Mouse (Mus musculus) hindbrain, embryonic 15.5 days (tissue): Measurements from ENCODE around the gene Slain2. TPM values are rescaled to one million over a fixed set of nuclear protein-coding genes. Genes with fewer than 3 reads are reported as not detected.

Experiments
- ATAC-seq: fragments of 200-750 bp; cut with Nextera tagmentation; 2 replicates; pipeline ENCODE4 v1.8.0; 2017; ENCODE audit warnings: low read depth, moderate number of reproducible peaks, moderate TSS enrichment; ENCODE audit not compliant: low FRiP score
- H3K27ac ChIP-seq: fragments of 300-500 bp; sonication (generic); replicated peaks from 2 replicates; pipeline ENCODE4 v1.5.1; 2015; ENCODE audit warnings: mild to moderate bottlenecking, inconsistent platforms
- H3K27me3 ChIP-seq: fragments of 300-500 bp; sonication (generic); 2 replicates; pipeline ENCODE4 v1.6.1; 2015; ENCODE audit warnings: control low read depth, inconsistent platforms
- H3K36me3 ChIP-seq: fragments of 300-500 bp; sonication (generic); 2 replicates; pipeline ENCODE4 v1.6.1; 2015; ENCODE audit warnings: control low read depth, inconsistent platforms
- H3K4me1 ChIP-seq: fragments of 300-500 bp; sonication (generic); replicated peaks from 2 replicates; pipeline ENCODE4 v1.6.1; 2015; ENCODE audit warnings: control low read depth, inconsistent platforms
- H3K4me2 ChIP-seq: fragments of 300-500 bp; sonication (generic); 2 replicates; pipeline ENCODE4 v1.6.1; 2015; ENCODE audit warnings: moderate library complexity, mild to moderate bottlenecking, inconsistent platforms
- H3K4me3 ChIP-seq: fragments of 300-500 bp; sonication (generic); 2 replicates; pipeline ENCODE4 v1.5.1; 2015; ENCODE audit warnings: mild to moderate bottlenecking, inconsistent platforms
- H3K9ac ChIP-seq: fragments of 300-500 bp; sonication (generic); 2 replicates; pipeline ENCODE4 v1.6.1; 2015; ENCODE audit warnings: inconsistent platforms
- H3K9me3 ChIP-seq: fragments of 300-500 bp; sonication (generic); 2 replicates; pipeline ENCODE4 v1.6.1; 2016; ENCODE audit warnings: control low read depth, inconsistent platforms
- WGBS: fragments of 180-500 bp; shearing (Covaris S2); methylation state at CpG from one replicate; pipeline ENCODE4 v1.1.7; 2015; 5-methylcytosine and 5-hydroxymethylcytosine counted together
- polyA plus RNA-seq: library from polyadenylated mRNA; unstranded; fragments of >200 nt; fragmentation: Nextera tagmentation; extraction: Ambion mirVana; gene quantifications from 2 replicates; pipeline ENCODE4 v1.2.1, GENCODE M21; 2015

Gene Slain2
- polyA plus RNA-seq, 1 experiment from 2014 or later, result 16.0 TPM

- WGBS, result 80% methylated on average over 3 of the region's 3 CpGs
- Histone ChIP-seq H3K9ac (no peak overlapping the region), H3K27me3 (no peaks in the 10 kb centered on the region), H3K4me1 (no peaks in the 10 kb centered on the region; the same call in 1 of the 2 replicates), H3K4me2 (no peak overlapping the region), H3K4me3 (no peak overlapping the region), H3K36me3 (no peaks in the 10 kb centered on the region), H3K27ac (no peak overlapping the region), H3K9me3 (no peaks in the 10 kb centered on the region)
- ATAC-seq, result no peak
Observed at GRCm38 (mm10) chr5:72883706-72884105, 30.4 kb upstream of the Slain2 start.

GRCm38 (mm10) chr5:72886458-72887222, 27.5 kb upstream of the Slain2 start:
- H3K9ac ChIP-seq, result no peak overlapping the region
- no peak overlapping the region for H3K27ac ChIP-seq
- no peak overlapping the region for H3K4me3 ChIP-seq
- WGBS, result 65% methylated on average over 19 of the region's 19 CpGs
- H3K9me3 ChIP-seq, result no peaks in the 10 kb centered on the region
- no peak for ATAC-seq
- H3K4me2 ChIP-seq, result no peak overlapping the region
- H3K27me3 ChIP-seq, result no peaks in the 10 kb centered on the region
- no peaks in the 10 kb centered on the region for H3K4me1 ChIP-seq
- H3K36me3 ChIP-seq, result no peaks in the 10 kb centered on the region

GRCm38 (mm10) chr5:72888260-72888659, 25.8 kb upstream of the Slain2 start:
- Histone ChIP-seq H3K27me3 (no peaks in the 10 kb centered on the region), H3K9ac (no peak overlapping the region)
- 87% methylated on average over 7 of the region's 7 CpGs for WGBS

GRCm38 (mm10) chr5:72891534-72891933, 22.6 kb upstream of the Slain2 start:
- 4% methylated on average over 12 of the region's 12 CpGs for WGBS
- Histone ChIP-seq H3K4me1 (no peaks in the 10 kb centered on the region), H3K4me2 (no peak overlapping the region), H3K27me3 (no peaks in the 10 kb centered on the region), H3K4me3 (no peak overlapping the region), H3K9me3 (no peaks in the 10 kb centered on the region), H3K36me3 (no peaks in the 10 kb centered on the region), H3K9ac (no peak overlapping the region), H3K27ac (no peak overlapping the region)
- no peak; the same call in 1 of the 2 replicates for ATAC-seq

More at GRCm38 (mm10) chr5:72888260-72888659, 25.8 kb upstream of the Slain2 start:
- no peak overlapping the region for H3K4me2 ChIP-seq
- no peak for ATAC-seq
- H3K9me3 ChIP-seq, result no peaks in the 10 kb centered on the region
- no peak overlapping the region for H3K27ac ChIP-seq
- H3K36me3 ChIP-seq, result no peaks in the 10 kb centered on the region
- H3K4me3 ChIP-seq, result no peak overlapping the region
- no peaks in the 10 kb centered on the region for H3K4me1 ChIP-seq

- Histone ChIP-seq H3K9me3 (no peaks in the 10 kb centered on the region), H3K36me3 (no peaks in the 10 kb centered on the region), H3K4me1 (no peaks in the 10 kb centered on the region), H3K27me3 (no peaks in the 10 kb centered on the region), H3K4me2 (no peak overlapping the region), H3K4me3 (no peak overlapping the region), H3K9ac (no peak overlapping the region), H3K27ac (no peak overlapping the region)
- ATAC-seq, result no peak
- 51% methylated on average over 5 of the region's 5 CpGs for WGBS
Observed at GRCm38 (mm10) chr5:72893987-72894386, 20.1 kb upstream of the Slain2 start.

- H3K4me2 ChIP-seq, result no peak overlapping the region
- H3K36me3 ChIP-seq, result no peaks in the 10 kb centered on the region
- no peak overlapping the region for H3K27ac ChIP-seq
- ATAC-seq, result no peak
- WGBS, result 92% methylated on average over 11 of the region's 11 CpGs
- H3K4me1 ChIP-seq, result no peaks in the 10 kb centered on the region
- H3K9ac ChIP-seq, result no peak overlapping the region
- H3K27me3 ChIP-seq, result no peaks in the 10 kb centered on the region
- no peaks in the 10 kb centered on the region for H3K9me3 ChIP-seq
- no peak overlapping the region for H3K4me3 ChIP-seq
Observed at GRCm38 (mm10) chr5:72895261-72895660, 18.8 kb upstream of the Slain2 start.

GRCm38 (mm10) chr5:72896478-72897279, 17.4 kb upstream of the Slain2 start:
- no peaks in the 10 kb centered on the region for H3K27me3 ChIP-seq
- no peak overlapping the region for H3K9ac ChIP-seq
- H3K9me3 ChIP-seq, result no peaks in the 10 kb centered on the region
- H3K36me3 ChIP-seq, result no peaks in the 10 kb centered on the region
- H3K4me1 ChIP-seq, result no peaks in the 10 kb centered on the region
- no peak for ATAC-seq
- H3K27ac ChIP-seq, result no peak overlapping the region
- no peak overlapping the region for H3K4me2 ChIP-seq
- no peak overlapping the region for H3K4me3 ChIP-seq
- 77% methylated on average over 18 of the region's 18 CpGs for WGBS

- 69% methylated on average over 6 of the region's 6 CpGs for WGBS
- no peaks in the 10 kb centered on the region for H3K27me3 ChIP-seq
- H3K9me3 ChIP-seq, result no peaks in the 10 kb centered on the region
- ATAC-seq, result no peak
- no peak overlapping the region for H3K9ac ChIP-seq
- H3K27ac ChIP-seq, result no peak overlapping the region
- no peaks in the 10 kb centered on the region for H3K36me3 ChIP-seq
- no peak overlapping the region for H3K4me2 ChIP-seq
- no peak overlapping the region for H3K4me3 ChIP-seq
- H3K4me1 ChIP-seq, result no peaks in the 10 kb centered on the region
Observed at GRCm38 (mm10) chr5:72897998-72898397, 16.1 kb upstream of the Slain2 start.

- Histone ChIP-seq H3K27me3 (no peaks in the 10 kb centered on the region), H3K36me3 (no peaks in the 10 kb centered on the region), H3K27ac (no peak overlapping the region), H3K4me2 (no peak overlapping the region), H3K9ac (no peak overlapping the region), H3K4me1 (no peaks in the 10 kb centered on the region), H3K4me3 (no peak overlapping the region), H3K9me3 (no peaks in the 10 kb centered on the region)
- 94% methylated on average over 8 of the region's 8 CpGs for WGBS
- no peak for ATAC-seq
Observed at GRCm38 (mm10) chr5:72899255-72899654, 14.8 kb upstream of the Slain2 start.

GRCm38 (mm10) chr5:72901866-72902265, 12.2 kb upstream of the Slain2 start:
- Histone ChIP-seq H3K36me3 (no peaks in the 10 kb centered on the region), H3K4me2 (no peak overlapping the region), H3K27me3 (no peaks in the 10 kb centered on the region), H3K9ac (no peak overlapping the region), H3K9me3 (no peaks in the 10 kb centered on the region), H3K4me1 (no peaks in the 10 kb centered on the region), H3K4me3 (no peak overlapping the region), H3K27ac (no peak overlapping the region)
- ATAC-seq, result no peak
- 85% methylated on average over 4 of the region's 4 CpGs for WGBS

- no peak for ATAC-seq
- H3K9ac ChIP-seq, result no peak overlapping the region
- H3K9me3 ChIP-seq, result no peaks in the 10 kb centered on the region
- 27% methylated on average over 3 of the region's 3 CpGs for WGBS
- H3K27ac ChIP-seq, result no peak overlapping the region
- no peaks in the 10 kb centered on the region for H3K36me3 ChIP-seq
- no peak overlapping the region for H3K4me3 ChIP-seq
- no peaks in the 10 kb centered on the region for H3K4me1 ChIP-seq
- H3K4me2 ChIP-seq, result no peak overlapping the region
- no peaks in the 10 kb centered on the region for H3K27me3 ChIP-seq
Observed at GRCm38 (mm10) chr5:72902312-72902711, 11.8 kb upstream of the Slain2 start.

GRCm38 (mm10) chr5:72902876-72903516, 11.1 kb upstream of the Slain2 start:
- H3K9me3 ChIP-seq, result no peaks in the 10 kb centered on the region
- H3K36me3 ChIP-seq, result no peaks in the 10 kb centered on the region
- H3K27ac ChIP-seq, result no peak overlapping the region
- no peak for ATAC-seq
- H3K27me3 ChIP-seq, result no peaks in the 10 kb centered on the region
- no peak overlapping the region for H3K4me3 ChIP-seq
- 79% methylated on average over 3 of the region's 3 CpGs for WGBS
- no peak overlapping the region for H3K9ac ChIP-seq
- H3K4me1 ChIP-seq, result no peaks in the 10 kb centered on the region
- H3K4me2 ChIP-seq, result no peak overlapping the region
